16 mouse cellular contexts compared by ENCODE assay signal in the genomic region with DNA sequence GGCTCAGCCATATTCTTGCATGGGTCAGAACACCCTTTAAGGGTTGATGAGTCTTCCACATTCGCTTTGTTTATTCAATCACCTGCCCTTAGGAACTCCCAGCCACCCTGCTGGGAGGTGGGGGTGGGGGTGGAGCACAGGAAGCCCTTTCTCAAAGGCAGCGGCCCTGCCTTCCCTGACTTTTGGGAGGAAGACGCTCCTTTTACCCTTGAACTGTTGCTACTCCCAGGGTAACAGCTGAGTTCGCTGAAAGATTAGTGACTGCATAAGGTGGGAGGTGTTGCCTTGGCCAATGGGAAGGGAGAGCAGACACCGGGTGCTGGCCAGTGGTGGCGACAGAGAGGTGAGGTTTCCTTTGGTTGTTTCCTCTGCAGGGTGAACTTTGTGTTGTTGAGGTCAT. TPM values are rescaled to one million over a fixed set of nuclear protein-coding genes. Genes with fewer than 3 reads are reported as not detected.
DNase-seq lines count a peak whose midpoint lies in the region; ATAC-seq and TF ChIP-seq lines count a peak whose summit lies in the region.
"Had no signal": no experiment of that assay in that cellular context is flagged by ENCODE, and none has a peak within 500 bp of the region (broad histone marks: within the 10 kb centered on the region; RNA-seq: fewer than 3 reads in every experiment).

No protein-coding gene starts in this region.

- 20% methylated on average over 6 of the region's 6 CpGs for WGBS in lung, postnatal 0 days
- 9% methylated on average over 6 of the region's 6 CpGs for WGBS in kidney, embryonic 16.5 days
- 18% methylated on average over 6 of the region's 6 CpGs for WGBS in stomach, embryonic 14.5 days

- H3K27ac ChIP-seq in lung, postnatal 0 days (ENCODE audit: low read length) = no peak overlapping the region
- no peak overlapping the region for H3K27ac ChIP-seq in kidney, embryonic 16.5 days (ENCODE audit: low read length)
- H3K27ac ChIP-seq in stomach, embryonic 14.5 days (ENCODE audit: low read length) = no peak overlapping the region
- H3K27ac ChIP-seq: forebrain, embryonic 15.5 days; heart, embryonic 10.5 days; hindbrain, embryonic 13.5 days; layer of hippocampus, adult 2 months had no signal

- H3K4me3 ChIP-seq in lung, postnatal 0 days (ENCODE audit: low read depth, low read length) = no peak overlapping the region
- no peak overlapping the region for H3K4me3 ChIP-seq in kidney, embryonic 16.5 days (ENCODE audit: low read length)
- H3K4me3 ChIP-seq in stomach, embryonic 14.5 days (ENCODE audit: low read depth, low read length) = no peak overlapping the region
- H3K4me3 ChIP-seq: forebrain, embryonic 15.5 days; heart, embryonic 10.5 days; hindbrain, embryonic 13.5 days; layer of hippocampus, adult 2 months had no signal

- TF ChIP-seq CTCF in lung, postnatal 0 days (IDR thresholded peaks at IDR 0.05) = no peak; the same call in 1 of the 2 replicates

- no peak for DNase-seq in lung, postnatal 0 days (ENCODE audit: low spot score)
- no peak for DNase-seq in lung, postnatal 4 days
- peak; percentile 100 for DNase-seq in ZHBTc4 (ENCODE audit: low read depth, low spot score)
- DNase-seq in layer of hippocampus, adult 8-10 months (ENCODE audit: low spot score in 2 of 2) = no peak
- no peak for DNase-seq in right cerebral cortex, postnatal 14 days
- no peak for DNase-seq in MN1 (ENCODE audit: low spot score)
- DNase-seq: adrenal gland, postnatal 25 days; gastrocnemius, postnatal 10 days; lung, adult 2 months; spleen, adult 18-20 months had no signal

- ATAC-seq in lung, postnatal 0 days = 0 out of 2 replicates have a peak, but pooled peaks have one; percentile 26
- ATAC-seq in kidney, embryonic 16.5 days (ENCODE audit: low FRiP score, low TSS enrichment) = peak; percentile 79
- ATAC-seq in stomach, embryonic 14.5 days (ENCODE audit: insufficient number of reproducible peaks, insufficient read depth, low FRiP score, low read depth) = 0 out of 2 replicates have a peak, but pooled peaks have one; percentile 46
- ATAC-seq: forebrain, embryonic 15.5 days had no signal

- no peak for TF ChIP-seq EP300 in lung, postnatal 0 days (IDR thresholded peaks at IDR 0.05)

- no peaks in the 10 kb centered on the region for H3K36me3 ChIP-seq in lung, postnatal 0 days (ENCODE audit: insufficient read depth, low read length)
- H3K36me3 ChIP-seq in kidney, embryonic 16.5 days (ENCODE audit: insufficient read depth, low read length) = no peaks in the 10 kb centered on the region
- no peaks in the 10 kb centered on the region for H3K36me3 ChIP-seq in stomach, embryonic 14.5 days (ENCODE audit: control insufficient read depth, insufficient read depth, low read length)
- H3K36me3 ChIP-seq: forebrain, embryonic 15.5 days; heart, embryonic 10.5 days; hindbrain, embryonic 13.5 days had no signal

- no peaks in the 10 kb centered on the region; the same call in 1 of the 2 replicates for H3K27me3 ChIP-seq in lung, postnatal 0 days (replicated peaks; ENCODE audit: insufficient read depth, low read length)
- peaks cover 25% of the 10 kb centered on the region for H3K27me3 ChIP-seq in kidney, embryonic 16.5 days (ENCODE audit: insufficient read depth, low read length)
- peaks cover 3% of the 10 kb centered on the region; the same call in 1 of the 2 replicates for H3K27me3 ChIP-seq in stomach, embryonic 14.5 days (ENCODE audit: control insufficient read depth, insufficient read depth, low read length)

- H3K9ac ChIP-seq in lung, postnatal 0 days (replicated peaks; ENCODE audit: low read depth) = no peak overlapping the region
- no peak overlapping the region for H3K9ac ChIP-seq in kidney, embryonic 16.5 days (replicated peaks; ENCODE audit: low read length)
- no peak overlapping the region for H3K9ac ChIP-seq in stomach, embryonic 14.5 days (replicated peaks; ENCODE audit: low read depth, low read length)
- H3K9ac ChIP-seq: forebrain, embryonic 15.5 days; hindbrain, embryonic 13.5 days had no signal

- H3K4me1 ChIP-seq in lung, postnatal 0 days (ENCODE audit: insufficient read depth, low read depth, low read length) = no peaks in the 10 kb centered on the region
- H3K4me1 ChIP-seq in kidney, embryonic 16.5 days (ENCODE audit: insufficient read depth, low read length) = peaks cover 3% of the 10 kb centered on the region; the same call in 1 of the 2 replicates
- no peaks in the 10 kb centered on the region for H3K4me1 ChIP-seq in stomach, embryonic 14.5 days (ENCODE audit: control insufficient read depth, insufficient read depth, low read length)
- H3K4me1 ChIP-seq: forebrain, embryonic 15.5 days had no signal

- no peak overlapping the region for H3K4me2 ChIP-seq in lung, postnatal 0 days (replicated peaks; ENCODE audit: low read depth, low read length)
- H3K4me2 ChIP-seq in kidney, embryonic 16.5 days (replicated peaks; ENCODE audit: low read depth, low read length) = no peak overlapping the region
- H3K4me2 ChIP-seq in stomach, embryonic 14.5 days (replicated peaks; ENCODE audit: low read depth, low read length) = no peak overlapping the region
- H3K4me2 ChIP-seq: forebrain, embryonic 15.5 days; hindbrain, embryonic 13.5 days had no signal

- H3K9me3 ChIP-seq in lung, postnatal 0 days (ENCODE audit: low read length) = no peaks in the 10 kb centered on the region
- peaks cover 3% of the 10 kb centered on the region; the same call in 1 of the 2 replicates for H3K9me3 ChIP-seq in kidney, embryonic 16.5 days (ENCODE audit: low read length)
- H3K9me3 ChIP-seq in stomach, embryonic 14.5 days (ENCODE audit: control insufficient read depth, low read depth, low read length) = no peaks in the 10 kb centered on the region; the same call in 1 of the 2 replicates
- H3K9me3 ChIP-seq: forebrain, embryonic 15.5 days; heart, embryonic 10.5 days; hindbrain, embryonic 13.5 days had no signal

RNA-seq across cellular contexts. Expression of gene Slc15a1, which starts 1.3 kb away (rescaled TPM):
- 0.98 and 1.5 TPM in 2 replicates for polyA plus RNA-seq in lung, postnatal 0 days (2015; fragmentation: Nextera tagmentation; extraction: Ambion mirVana)
- polyA plus RNA-seq in kidney, embryonic 16.5 days (2015; fragmentation: Nextera tagmentation; extraction: Ambion mirVana) = 0.49 and 0.76 TPM in 2 replicates
- polyA plus RNA-seq in stomach, embryonic 14.5 days (2014; fragmentation: Nextera tagmentation; extraction: Ambion mirVana) = 0.10 TPM in 1 of 2 replicates, not detected in the other
- total RNA-seq in layer of hippocampus, adult 8-10 months (2022) = not detected
- total RNA-seq: adrenal gland, postnatal 25 days; gastrocnemius, postnatal 10 days; layer of hippocampus, adult 2 months had no signal
- polyA plus RNA-seq: forebrain, embryonic 15.5 days; heart, embryonic 10.5 days; hindbrain, embryonic 13.5 days had no signal

Comparison
In these comparisons a context has a peak if more than half of its experiments do, and no peak if none do; other contexts are left out.
1. ATAC-seq: peak in every context shown above with its lines; median percentile 79 in kidney, embryonic 16.5 days; 46 in stomach, embryonic 14.5 days; 26 in lung, postnatal 0 days.